Mouse (Mus musculus) adrenal gland, adult (tissue): ENCODE measurements around the gene Synrg.

ENCODE experiments used
- DNase-seq, 2 experiments: peaks; one replicate each; pipeline ENCODE4 v3.0.0; 2022 to 2023; ENCODE audit warnings: low spot score in 1 of 2; ENCODE audit not compliant: inconsistent age in 2 of 2

Synrg gene

GRCm38 (mm10) chr11:84072904-84073651, 108.8 kb downstream of the Synrg start:
- DNase-seq: no peak

- DNase-seq: no peak
Measured at GRCm38 (mm10) chr11:84073816-84074764, 109.9 kb downstream of the Synrg start.

GRCm38 (mm10) chr11:84077008-84077407, 112.8 kb downstream of the Synrg start:
- no peak for DNase-seq

- DNase-seq: no peak
Measured at GRCm38 (mm10) chr11:84078601-84079000, 114.4 kb downstream of the Synrg start.

GRCm38 (mm10) chr11:84079361-84079760, 115.1 kb downstream of the Synrg start:
- no peak for DNase-seq

- no peak for DNase-seq
Measured at GRCm38 (mm10) chr11:84079887-84080286, 115.7 kb downstream of the Synrg start.

GRCm38 (mm10) chr11:84080327-84080726, 116.1 kb downstream of the Synrg start:
- DNase-seq: no peak

GRCm38 (mm10) chr11:84081901-84082300, 117.7 kb downstream of the Synrg start:
- no peak for DNase-seq

- no peak for DNase-seq
Measured at GRCm38 (mm10) chr11:84090572-84090971, 126.3 kb downstream of the Synrg start.
